Mouse (Mus musculus) stomach, embryonic 14.5 days (tissue): ENCODE results near the gene Afp. TPM values are rescaled to one million over a fixed set of nuclear protein-coding genes. Genes with fewer than 3 reads are reported as not detected.

Experiments used
- ATAC-seq: fragments of 200-750 bp; cut with Nextera tagmentation; 2 replicates; pipeline ENCODE4 v1.8.0; 2017; ENCODE audit warnings: low read depth, moderate TSS enrichment; ENCODE audit not compliant: insufficient number of reproducible peaks, insufficient read depth, low FRiP score
- H3K27ac ChIP-seq: fragments of 300-500 bp; sonication (generic); 2 replicates; pipeline ENCODE4 v1.5.1; 2014; ENCODE audit warnings: mild to moderate bottlenecking, low read length, moderate library complexity, mixed read lengths
- H3K27me3 ChIP-seq: fragments of 300-500 bp; sonication (generic); 2 replicates; pipeline ENCODE4 v1.6.1; 2014; ENCODE audit warnings: low read length, control low read depth, mixed read lengths; ENCODE audit not compliant: control insufficient read depth, insufficient read depth
- H3K36me3 ChIP-seq: fragments of 300-500 bp; sonication (generic); 2 replicates; pipeline ENCODE4 v1.6.1; 2014; ENCODE audit warnings: mild to moderate bottlenecking, control low read depth, low read length, moderate library complexity, mixed read lengths; ENCODE audit not compliant: control insufficient read depth, insufficient read depth
- H3K4me1 ChIP-seq: fragments of 300-500 bp; sonication (generic); 2 replicates; pipeline ENCODE4 v1.6.1; 2014; ENCODE audit warnings: low read length, control low read depth, mixed read lengths; ENCODE audit not compliant: control insufficient read depth, insufficient read depth
- H3K4me2 ChIP-seq: fragments of 300-500 bp; sonication (generic); replicated peaks from 2 replicates; pipeline ENCODE4 v1.6.1; 2014; ENCODE audit warnings: low read depth, low read length, control low read depth
- H3K4me3 ChIP-seq: fragments of 300-500 bp; sonication (generic); 2 replicates; pipeline ENCODE4 v1.5.1; 2014; ENCODE audit warnings: low read depth, low read length, control low read depth
- H3K9ac ChIP-seq: fragments of 300-500 bp; sonication (generic); replicated peaks from 2 replicates; pipeline ENCODE4 v1.6.1; 2014; ENCODE audit warnings: low read depth, mild to moderate bottlenecking, control low read depth, low read length, moderate library complexity, mixed read lengths
- H3K9me3 ChIP-seq: fragments of 300-500 bp; sonication (generic); 2 replicates; pipeline ENCODE4 v1.6.1; 2016; ENCODE audit warnings: low read depth, low read length, control low read depth; ENCODE audit not compliant: control insufficient read depth
- WGBS: fragments of 180-500 bp; shearing (Covaris S2); extraction: QIAGEN DNeasy Blood & Tissue Kit; methylation state at CpG from one replicate; pipeline ENCODE4 v1.1.7; 2014; 5-methylcytosine and 5-hydroxymethylcytosine counted together
- polyA plus RNA-seq: library from polyadenylated mRNA; unstranded; fragments of >200 nt; fragmentation: Nextera tagmentation; extraction: Ambion mirVana; gene quantifications from 2 replicates; pipeline ENCODE4 v1.2.1, GENCODE M21; 2014

The Afp gene
- polyA plus RNA-seq = 6.5 and 9.2 TPM in 2 replicates

DNA sequence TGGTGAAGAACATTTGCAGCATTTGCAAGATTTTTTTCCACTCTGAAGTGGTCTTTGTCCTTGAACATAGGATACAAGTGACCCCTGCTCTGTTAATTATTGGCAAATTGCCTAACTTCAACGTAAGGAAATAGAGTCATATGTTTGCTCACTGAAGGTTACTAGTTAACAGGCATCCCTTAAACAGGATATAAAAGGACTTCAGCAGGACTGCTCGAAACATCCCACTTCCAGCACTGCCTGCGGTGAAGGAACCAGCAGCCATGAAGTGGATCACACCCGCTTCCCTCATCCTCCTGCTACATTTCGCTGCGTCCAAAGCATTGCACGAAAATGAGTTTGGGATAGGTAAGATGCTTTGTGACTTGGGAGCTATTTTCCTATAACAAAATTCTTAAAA, at the start of gene Afp:
Gene Afp (plus strand): TSS at position 220 of the 400 bp plus-strand sequence.
- no peak within 1 kb of the TSS; the same call in 1 of the 2 replicates for H3K4me2 ChIP-seq
- 71% methylated on average over 7 of the region's 7 CpGs for WGBS
- ATAC-seq = no peak

DNA sequence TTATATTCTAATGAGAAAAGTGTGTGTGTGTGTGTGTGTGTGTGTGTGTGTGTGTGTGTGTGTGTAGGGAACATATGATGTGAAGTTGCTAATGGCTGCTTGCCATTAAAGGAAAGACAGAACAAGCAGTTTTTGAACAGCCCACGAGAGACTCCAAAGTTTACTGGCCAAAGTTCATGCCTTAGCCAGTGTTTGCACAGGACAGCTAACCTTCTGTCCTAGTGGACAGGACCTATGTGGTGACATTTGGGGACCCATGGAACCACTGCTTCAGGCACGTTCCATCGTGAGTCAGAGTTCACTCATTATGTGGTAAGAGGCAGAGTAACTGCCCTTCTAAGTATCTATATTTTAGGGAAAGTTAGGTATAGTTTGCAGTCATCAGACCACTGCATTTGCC, 43.0 kb upstream of the Afp start:
- WGBS = 73% methylated on average over 3 of the region's 3 CpGs
- H3K27me3 ChIP-seq = no peaks in the 10 kb centered on the region
- no peaks in the 10 kb centered on the region for H3K4me1 ChIP-seq
- H3K36me3 ChIP-seq = no peaks in the 10 kb centered on the region
- H3K9ac ChIP-seq = no peak overlapping the region
- H3K4me2 ChIP-seq = no peak overlapping the region
- H3K4me3 ChIP-seq = no peak overlapping the region
- no peak for ATAC-seq
- no peaks in the 10 kb centered on the region for H3K9me3 ChIP-seq
- H3K27ac ChIP-seq = no peak overlapping the region

More for the DNA sequence above, at the start of gene Afp:
- no peak within 1 kb of the TSS for H3K27ac ChIP-seq
- no peaks in the 10 kb centered on the region for H3K4me1 ChIP-seq
- no peak within 1 kb of the TSS for H3K4me3 ChIP-seq
- H3K36me3 ChIP-seq = no peaks in the 10 kb centered on the region
- H3K9me3 ChIP-seq = no peaks in the 10 kb centered on the region
- H3K27me3 ChIP-seq = no peaks in the 10 kb centered on the region
- H3K9ac ChIP-seq = no peak within 1 kb of the TSS

DNA sequence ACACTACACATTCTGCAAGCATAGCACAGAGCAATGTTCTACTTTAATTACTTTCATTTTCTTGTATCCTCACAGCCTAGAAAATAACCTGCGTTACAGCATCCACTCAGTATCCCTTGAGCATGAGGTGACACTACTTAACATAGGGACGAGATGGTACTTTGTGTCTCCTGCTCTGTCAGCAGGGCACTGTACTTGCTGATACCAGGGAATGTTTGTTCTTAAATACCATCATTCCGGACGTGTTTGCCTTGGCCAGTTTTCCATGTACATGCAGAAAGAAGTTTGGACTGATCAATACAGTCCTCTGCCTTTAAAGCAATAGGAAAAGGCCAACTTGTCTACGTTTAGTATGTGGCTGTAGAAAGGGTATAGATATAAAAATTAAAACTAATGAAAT, 40.6 kb upstream of the Afp start:
- H3K4me3 ChIP-seq = no peak overlapping the region
- no peaks in the 10 kb centered on the region for H3K27me3 ChIP-seq
- H3K9me3 ChIP-seq = no peaks in the 10 kb centered on the region
- H3K27ac ChIP-seq = no peak overlapping the region
- no peak for ATAC-seq
- H3K4me1 ChIP-seq = no peaks in the 10 kb centered on the region
- H3K9ac ChIP-seq = no peak overlapping the region
- 70% methylated on average over 5 of the region's 5 CpGs for WGBS
- no peaks in the 10 kb centered on the region for H3K36me3 ChIP-seq
- H3K4me2 ChIP-seq = no peak overlapping the region

DNA sequence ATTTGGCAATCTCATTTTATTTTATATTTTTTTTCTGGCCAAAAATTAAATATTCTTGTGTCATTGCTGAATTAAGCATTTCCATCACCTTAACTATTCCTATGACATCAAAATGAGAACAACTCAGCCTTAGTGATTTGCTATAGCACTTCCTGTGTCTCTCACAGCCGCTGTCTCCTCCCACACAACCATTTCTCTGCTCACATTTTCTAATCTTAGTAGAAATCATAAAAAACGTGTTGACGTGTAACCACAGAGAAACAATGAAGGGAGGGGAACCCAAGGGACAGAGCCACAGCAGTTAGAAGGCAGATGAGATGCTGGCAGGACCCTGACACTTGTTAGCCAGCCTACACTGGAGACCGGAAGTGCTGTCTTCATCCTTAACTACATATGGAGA, 37.8 kb upstream of the Afp start:
- H3K27ac ChIP-seq = no peak overlapping the region
- no peak overlapping the region for H3K9ac ChIP-seq
- H3K27me3 ChIP-seq = no peaks in the 10 kb centered on the region
- no peak overlapping the region for H3K4me2 ChIP-seq
- no peak overlapping the region for H3K4me3 ChIP-seq
- H3K36me3 ChIP-seq = no peaks in the 10 kb centered on the region
- 76% methylated on average over 4 of the region's 4 CpGs for WGBS
- no peaks in the 10 kb centered on the region for H3K9me3 ChIP-seq
- ATAC-seq = no peak
- H3K4me1 ChIP-seq = no peaks in the 10 kb centered on the region

DNA sequence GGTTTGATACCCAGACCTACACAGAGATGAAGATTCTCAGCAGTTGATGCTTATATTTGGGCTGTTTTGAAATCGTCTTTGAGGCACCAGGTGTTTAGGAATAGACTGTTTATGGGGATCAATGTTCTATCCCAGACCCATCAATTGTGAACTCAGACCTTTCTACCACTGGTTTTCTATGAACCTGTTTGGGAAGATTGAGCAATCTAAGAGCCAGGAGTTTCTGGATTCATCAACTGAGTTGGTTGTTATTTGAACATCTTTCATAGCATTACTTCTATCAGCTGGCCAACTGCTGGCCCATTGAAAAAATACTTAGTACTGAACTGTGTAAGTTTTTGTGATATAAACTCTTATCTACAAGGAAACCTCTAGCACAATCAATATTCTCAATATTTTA, 33.3 kb upstream of the Afp start:
- no peaks in the 10 kb centered on the region for H3K27me3 ChIP-seq
- H3K4me1 ChIP-seq = no peaks in the 10 kb centered on the region
- no peak overlapping the region for H3K27ac ChIP-seq
- H3K4me3 ChIP-seq = no peak overlapping the region
- no peak overlapping the region for H3K4me2 ChIP-seq
- H3K9me3 ChIP-seq = no peaks in the 10 kb centered on the region
- H3K36me3 ChIP-seq = no peaks in the 10 kb centered on the region
- no peak for ATAC-seq
- 90% methylated on average over 1 of the region's 1 CpGs for WGBS
- no peak overlapping the region for H3K9ac ChIP-seq

DNA sequence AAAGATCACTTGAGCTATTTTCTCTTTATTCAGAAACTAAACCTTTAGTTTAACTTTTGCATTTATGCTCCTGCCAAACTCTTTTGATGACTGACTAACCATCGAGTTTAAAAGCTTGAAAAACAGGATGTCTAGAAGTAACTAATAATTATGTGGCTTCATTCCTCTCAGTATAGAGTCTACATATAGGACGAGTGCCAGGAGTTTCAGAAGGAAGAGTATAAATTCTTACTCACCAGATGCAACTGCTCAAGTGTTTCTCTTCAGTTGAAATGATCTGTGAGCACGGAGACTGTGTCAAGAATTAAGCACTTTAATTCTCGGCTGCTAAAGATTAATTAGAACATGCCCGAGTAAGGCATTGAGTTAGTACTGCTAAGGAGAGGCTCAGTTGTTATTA, 31.8 kb upstream of the Afp start:
- peak; percentile 56; the same call in 1 of the 2 replicates for ATAC-seq
- no peak overlapping the region for H3K4me3 ChIP-seq
- H3K9ac ChIP-seq = no peak overlapping the region
- no peaks in the 10 kb centered on the region for H3K4me1 ChIP-seq
- no peaks in the 10 kb centered on the region for H3K9me3 ChIP-seq
- H3K36me3 ChIP-seq = no peaks in the 10 kb centered on the region
- no peak overlapping the region for H3K4me2 ChIP-seq
- H3K27ac ChIP-seq = no peak overlapping the region
- WGBS = 27% methylated on average over 5 of the region's 5 CpGs
- no peaks in the 10 kb centered on the region for H3K27me3 ChIP-seq

DNA sequence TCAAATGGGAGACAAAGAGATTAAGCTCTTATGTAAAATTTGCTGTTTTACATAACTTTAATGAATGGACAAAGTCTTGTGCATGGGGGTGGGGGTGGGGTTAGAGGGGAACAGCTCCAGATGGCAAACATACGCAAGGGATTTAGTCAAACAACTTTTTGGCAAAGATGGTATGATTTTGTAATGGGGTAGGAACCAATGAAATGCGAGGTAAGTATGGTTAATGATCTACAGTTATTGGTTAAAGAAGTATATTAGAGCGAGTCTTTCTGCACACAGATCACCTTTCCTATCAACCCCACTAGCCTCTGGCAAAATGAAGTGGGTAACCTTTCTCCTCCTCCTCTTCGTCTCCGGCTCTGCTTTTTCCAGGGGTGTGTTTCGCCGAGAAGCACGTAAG, 29.9 kb upstream of the Afp start, which contains the start of gene Alb:
Gene Alb (plus strand): TSS at position 279 of the 400 bp plus-strand sequence.
- no peaks in the 10 kb centered on the region for H3K27me3 ChIP-seq
- H3K4me3 ChIP-seq = no peak within 1 kb of the TSS
- 80% methylated on average over 8 of the region's 8 CpGs for WGBS
- no peak for ATAC-seq
- H3K4me2 ChIP-seq = no peak within 1 kb of the TSS
- no peak within 1 kb of the TSS for H3K9ac ChIP-seq
- no peak within 1 kb of the TSS for H3K27ac ChIP-seq
- no peaks in the 10 kb centered on the region for H3K4me1 ChIP-seq
- H3K36me3 ChIP-seq = no peaks in the 10 kb centered on the region
- H3K9me3 ChIP-seq = no peaks in the 10 kb centered on the region

DNA sequence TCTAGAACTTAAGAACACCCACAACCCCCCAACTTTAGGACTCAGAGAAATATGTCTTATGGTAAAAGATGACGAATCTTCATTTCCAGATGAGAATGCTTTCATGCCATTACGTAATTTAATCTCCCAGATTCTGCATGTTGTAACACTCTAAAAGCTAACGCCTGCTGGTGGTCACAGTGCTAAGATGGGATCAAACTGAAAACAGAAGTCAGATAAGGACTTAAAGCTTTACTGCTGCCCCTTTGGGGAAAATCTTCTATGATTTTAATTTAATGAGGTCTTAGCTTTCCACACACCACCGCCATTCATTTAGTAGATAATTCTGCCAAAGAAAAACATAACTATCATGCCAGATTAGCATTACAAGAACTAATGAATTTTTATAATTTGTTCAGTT, 23.7 kb upstream of the Afp start:
- no peak overlapping the region for H3K9ac ChIP-seq
- H3K27me3 ChIP-seq = no peaks in the 10 kb centered on the region
- 70% methylated on average over 4 of the region's 4 CpGs for WGBS
- no peaks in the 10 kb centered on the region for H3K4me1 ChIP-seq
- H3K27ac ChIP-seq = no peak overlapping the region
- no peaks in the 10 kb centered on the region for H3K9me3 ChIP-seq
- H3K4me3 ChIP-seq = no peak overlapping the region
- ATAC-seq = no peak
- no peaks in the 10 kb centered on the region for H3K36me3 ChIP-seq
- no peak overlapping the region for H3K4me2 ChIP-seq

DNA sequence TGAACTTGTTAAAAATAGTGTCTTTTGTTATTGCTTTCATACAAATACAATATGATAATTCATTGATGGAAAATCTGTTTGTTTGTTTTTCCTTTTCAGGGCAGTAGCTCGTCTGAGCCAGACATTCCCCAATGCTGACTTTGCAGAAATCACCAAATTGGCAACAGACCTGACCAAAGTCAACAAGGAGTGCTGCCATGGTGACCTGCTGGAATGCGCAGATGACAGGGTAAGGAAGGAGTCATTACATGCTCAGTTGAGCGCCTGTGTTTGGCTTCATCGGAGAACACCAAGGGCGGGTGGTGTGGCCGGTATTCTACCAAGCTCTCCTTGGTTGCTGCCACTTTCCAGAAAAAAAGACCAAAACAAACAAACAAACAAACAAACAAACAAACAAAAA, 23.3 kb upstream of the Afp start:
- Histone ChIP-seq H3K4me2 (no peak overlapping the region), H3K4me1 (no peaks in the 10 kb centered on the region), H3K27ac (no peak overlapping the region), H3K4me3 (no peak overlapping the region), H3K27me3 (no peaks in the 10 kb centered on the region), H3K36me3 (no peaks in the 10 kb centered on the region), H3K9ac (no peak overlapping the region), H3K9me3 (no peaks in the 10 kb centered on the region)
- ATAC-seq = no peak
- WGBS = 54% methylated on average over 6 of the region's 6 CpGs
